Mouse (Mus musculus): ENCODE measurements around the gene Cdk5r1.

The Cdk5r1 gene

GRCm38 (mm10) chr11:80481409-80482050 is 4.7 kb downstream of the Cdk5r1 start:
- DNase-seq, result no peak

DNA sequence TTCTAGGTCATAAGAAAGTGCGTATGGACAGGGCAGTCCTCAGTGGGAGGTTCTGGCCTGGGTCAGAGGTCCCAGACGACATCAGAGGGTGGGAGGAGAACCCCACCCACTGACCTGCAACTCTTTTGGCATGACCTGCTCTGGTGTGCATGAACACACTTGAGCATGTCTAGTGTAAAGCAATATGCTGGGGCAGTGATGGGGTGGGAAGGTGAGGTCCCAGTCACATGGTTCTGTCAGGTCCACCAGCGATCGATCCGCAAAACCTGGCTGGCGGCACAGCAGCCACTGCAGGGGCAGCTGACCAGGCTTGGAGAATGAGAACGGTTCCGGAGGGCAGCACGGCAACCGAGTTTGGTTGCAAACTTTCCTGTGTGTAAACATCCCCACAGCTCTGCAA is 5.5 kb downstream of the Cdk5r1 start:
- DNase-seq, result no peak

DNA sequence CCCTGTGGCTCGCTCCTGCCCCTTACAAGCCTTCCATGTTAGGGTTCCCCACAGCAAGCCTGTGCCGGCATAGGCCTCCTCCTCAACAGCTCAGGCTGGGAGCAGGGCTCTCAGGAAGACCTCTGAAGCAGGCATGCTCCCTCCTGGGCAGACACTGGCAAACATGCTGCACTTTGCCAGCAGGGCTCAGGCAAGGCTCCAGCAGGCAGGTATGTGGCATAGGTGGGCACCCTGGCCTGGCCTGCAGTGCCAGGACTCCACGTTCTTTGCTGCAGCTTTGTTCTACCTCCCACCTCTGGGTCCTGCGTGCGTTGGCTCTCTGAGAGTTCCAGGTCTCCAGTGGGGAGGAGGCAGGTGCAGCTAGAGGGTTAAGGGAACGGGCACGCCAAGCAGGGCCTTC is 6.1 kb downstream of the Cdk5r1 start:
- DNase-seq, result no peak

DNA sequence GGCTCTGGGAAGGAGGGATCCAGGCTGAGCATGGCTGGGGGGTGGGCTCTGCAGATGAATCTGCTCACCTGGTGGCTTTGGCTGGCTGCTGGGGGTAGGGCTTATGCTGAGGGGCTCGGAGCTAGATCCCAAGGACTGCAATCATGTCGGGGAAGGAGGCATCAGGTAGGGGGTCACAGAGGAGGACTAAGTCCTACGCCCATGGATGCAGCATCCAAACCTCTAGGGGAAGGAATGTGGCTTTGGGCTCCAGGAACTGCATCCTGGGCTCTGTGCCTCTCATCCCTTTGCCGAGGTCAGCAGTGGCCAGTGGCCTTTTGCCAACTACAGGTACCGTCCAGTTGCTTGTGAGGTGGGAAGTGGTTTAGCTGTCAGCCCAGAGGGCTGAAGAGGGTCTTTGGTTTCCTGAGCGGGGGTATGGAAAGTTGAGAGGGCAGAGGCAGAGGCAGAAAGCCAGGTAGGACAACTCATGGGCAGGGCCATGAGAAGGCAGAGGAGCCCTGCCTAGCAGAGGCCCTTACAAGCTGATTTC is 6.8 kb downstream of the Cdk5r1 start:
- no peak for DNase-seq

- no peak for DNase-seq
Observed at GRCm38 (mm10) chr11:80484191-80484791, 7.5 kb downstream of the Cdk5r1 start.

DNA sequence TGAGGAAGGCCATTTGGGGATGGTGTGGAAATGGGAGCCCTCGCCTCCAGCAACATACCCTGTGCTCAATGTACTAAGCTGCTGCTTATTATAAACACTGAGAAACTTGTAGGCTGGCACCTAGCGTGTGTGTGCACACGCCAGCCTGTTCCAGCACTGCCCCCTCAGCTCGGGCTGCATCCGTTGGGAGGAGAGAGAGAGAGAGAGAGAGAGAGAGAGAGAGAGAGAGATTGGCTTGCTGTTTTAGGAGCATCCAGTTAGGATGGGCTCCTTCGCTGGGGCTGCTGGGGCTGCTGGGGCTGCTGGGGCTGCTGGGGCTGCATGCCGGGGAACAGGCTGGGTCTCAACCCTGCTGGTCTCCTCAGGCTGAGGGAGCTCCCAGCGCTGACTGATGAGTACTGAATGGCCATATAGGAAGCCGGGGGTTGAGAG is 8.3 kb downstream of the Cdk5r1 start:
- peak; percentile 13 for DNase-seq

DNA sequence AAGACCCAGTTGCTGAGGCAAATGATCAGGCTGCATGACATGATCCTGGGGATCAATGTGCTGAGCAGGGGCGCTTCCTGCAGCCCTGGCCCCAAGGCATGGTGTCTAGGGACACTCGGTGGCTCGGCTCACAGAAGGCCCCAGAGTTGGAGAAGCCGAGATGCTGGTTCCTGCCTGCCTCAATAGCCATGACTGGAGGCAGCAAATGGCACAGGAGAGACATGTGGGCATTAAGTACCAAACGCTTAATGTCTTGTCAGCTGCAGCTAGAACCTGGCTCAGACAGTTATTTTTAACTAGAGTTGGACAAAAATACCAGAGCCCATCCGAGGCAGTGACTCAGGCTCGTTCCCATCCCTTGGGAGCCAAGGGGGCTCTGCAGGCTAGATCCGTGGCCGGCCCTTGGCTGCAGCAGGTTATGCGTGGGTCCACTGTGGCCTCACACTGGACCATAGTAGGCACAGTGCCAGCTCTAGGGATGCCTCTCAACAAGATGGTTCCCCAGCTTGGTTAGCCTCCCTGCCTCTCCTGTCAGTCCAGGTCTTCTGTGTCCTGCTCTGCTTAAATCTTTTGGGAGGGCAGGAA is 8.9 kb downstream of the Cdk5r1 start:
- no peak for DNase-seq

GRCm38 (mm10) chr11:80487904-80488587 is 11.2 kb downstream of the Cdk5r1 start:
- DNase-seq, result peak; percentile 10

DNA sequence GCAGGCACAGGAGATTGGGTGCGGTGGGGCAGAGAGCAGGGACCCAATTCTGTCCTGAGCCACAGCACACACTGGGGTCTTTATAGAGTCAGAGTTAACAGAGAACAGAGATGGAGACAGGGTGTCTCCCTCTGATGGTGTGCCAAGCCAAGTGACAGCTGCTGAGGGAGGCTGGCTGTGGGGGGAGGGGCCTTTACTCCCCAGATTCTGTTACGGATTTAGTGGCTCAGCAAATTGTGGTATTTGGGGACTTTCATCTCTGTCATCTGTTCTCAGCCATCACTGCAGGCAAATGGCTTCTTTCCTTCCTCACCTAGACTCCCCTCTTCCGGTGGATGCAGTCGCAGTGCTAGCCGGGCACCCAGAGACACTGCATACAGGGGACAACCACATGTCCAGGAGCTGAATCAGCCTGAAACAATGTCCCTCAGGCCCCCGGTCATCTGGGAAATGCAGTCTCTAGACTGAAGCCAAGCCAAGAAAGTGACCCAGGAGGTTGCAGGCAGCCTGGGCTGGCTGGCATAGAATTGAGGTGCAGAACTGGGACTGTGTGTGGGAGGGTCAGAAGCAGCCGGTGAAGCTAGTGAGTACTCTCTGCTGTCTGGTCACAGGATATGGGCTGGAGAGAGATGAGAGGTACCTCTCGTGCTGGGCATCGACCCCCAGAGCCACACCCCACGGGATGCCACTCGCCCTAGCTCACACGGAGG is 12.5 kb downstream of the Cdk5r1 start:
- peak; percentile 71 for DNase-seq

- DNase-seq, result peak; percentile 54
Observed at GRCm38 (mm10) chr11:80489882-80490196, 13.0 kb downstream of the Cdk5r1 start.

DNA sequence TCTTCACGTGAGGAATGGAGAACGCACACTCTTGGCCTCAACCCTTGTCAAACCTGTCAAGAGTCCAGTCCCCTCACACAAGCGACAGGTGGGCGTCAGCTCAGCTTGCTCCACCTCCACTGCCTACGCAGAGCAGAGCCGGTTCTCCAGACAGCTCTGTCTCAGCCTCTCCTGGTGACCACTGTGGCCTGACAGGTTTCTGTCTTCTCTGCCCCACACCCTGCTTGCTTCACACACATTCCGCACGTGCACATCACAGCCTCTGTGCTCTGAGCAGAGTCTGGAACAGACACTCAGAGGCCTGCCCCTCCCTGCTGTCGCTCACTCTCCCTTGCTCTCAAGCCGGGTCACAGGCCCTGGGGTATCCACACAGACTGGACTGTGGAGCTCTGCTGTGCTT is 14.0 kb downstream of the Cdk5r1 start:
- peak; percentile 9 for DNase-seq

DNA sequence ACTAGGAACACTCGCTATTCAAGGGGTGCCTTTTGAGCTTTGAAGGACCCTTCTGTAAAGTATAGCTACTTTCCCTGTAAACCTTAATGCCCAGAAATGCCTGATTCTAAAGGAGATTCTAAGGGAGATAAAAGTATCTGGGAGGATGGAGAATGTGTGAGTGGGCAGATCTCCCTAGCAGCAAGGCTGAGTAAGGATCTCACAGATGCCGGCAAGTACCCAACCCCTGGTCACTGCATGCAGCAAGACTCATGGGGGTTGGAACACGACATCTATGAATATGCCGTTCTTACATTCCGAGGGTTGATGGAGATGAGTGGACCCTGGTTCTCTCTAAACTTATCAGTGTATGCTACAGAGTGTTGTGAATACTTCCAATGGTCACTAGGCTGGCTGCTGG is 16.4 kb downstream of the Cdk5r1 start:
- no peak for DNase-seq

DNA sequence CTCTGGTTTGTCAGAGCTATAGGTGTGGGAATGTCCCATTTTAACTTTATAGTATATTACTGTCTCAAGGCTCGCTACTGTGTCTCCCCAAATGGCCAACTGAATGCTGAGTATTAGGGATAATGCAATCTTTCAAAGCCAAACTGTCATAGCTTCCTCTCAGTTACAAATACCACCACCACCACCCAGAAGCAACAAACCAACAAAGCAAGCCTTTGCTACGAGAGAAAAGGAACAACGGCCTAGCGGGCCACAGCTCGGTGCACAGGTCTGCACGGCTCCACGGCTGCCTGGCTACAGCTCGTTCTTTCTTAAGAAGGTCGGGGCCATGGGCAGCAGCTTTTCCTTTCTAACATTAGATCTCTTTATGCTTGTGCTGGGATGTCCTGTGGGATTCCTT is 18.0 kb downstream of the Cdk5r1 start:
- DNase-seq, result peak; percentile 13

DNA sequence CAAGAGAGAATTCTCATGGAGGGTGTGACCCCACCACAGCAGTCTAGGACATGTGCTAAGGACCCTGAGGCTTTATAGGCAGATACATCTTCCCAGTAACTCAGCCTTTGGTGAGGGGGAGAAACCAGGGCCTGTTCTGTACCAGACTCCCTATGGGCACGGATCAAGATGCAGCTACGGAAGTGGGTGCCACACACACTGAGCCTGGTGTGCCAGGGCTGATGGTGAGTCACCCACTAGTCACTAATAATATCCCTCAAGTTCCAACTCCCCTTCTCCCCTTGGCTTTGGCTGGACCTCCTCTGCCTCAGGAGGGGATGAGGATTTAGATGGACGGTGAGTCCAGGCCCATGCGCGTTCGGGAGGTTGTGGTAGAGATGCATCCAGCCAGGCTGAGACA is 19.1 kb downstream of the Cdk5r1 start:
- no peak for DNase-seq

GRCm38 (mm10) chr11:80496640-80497039 is 19.8 kb downstream of the Cdk5r1 start:
- DNase-seq, result no peak

DNA sequence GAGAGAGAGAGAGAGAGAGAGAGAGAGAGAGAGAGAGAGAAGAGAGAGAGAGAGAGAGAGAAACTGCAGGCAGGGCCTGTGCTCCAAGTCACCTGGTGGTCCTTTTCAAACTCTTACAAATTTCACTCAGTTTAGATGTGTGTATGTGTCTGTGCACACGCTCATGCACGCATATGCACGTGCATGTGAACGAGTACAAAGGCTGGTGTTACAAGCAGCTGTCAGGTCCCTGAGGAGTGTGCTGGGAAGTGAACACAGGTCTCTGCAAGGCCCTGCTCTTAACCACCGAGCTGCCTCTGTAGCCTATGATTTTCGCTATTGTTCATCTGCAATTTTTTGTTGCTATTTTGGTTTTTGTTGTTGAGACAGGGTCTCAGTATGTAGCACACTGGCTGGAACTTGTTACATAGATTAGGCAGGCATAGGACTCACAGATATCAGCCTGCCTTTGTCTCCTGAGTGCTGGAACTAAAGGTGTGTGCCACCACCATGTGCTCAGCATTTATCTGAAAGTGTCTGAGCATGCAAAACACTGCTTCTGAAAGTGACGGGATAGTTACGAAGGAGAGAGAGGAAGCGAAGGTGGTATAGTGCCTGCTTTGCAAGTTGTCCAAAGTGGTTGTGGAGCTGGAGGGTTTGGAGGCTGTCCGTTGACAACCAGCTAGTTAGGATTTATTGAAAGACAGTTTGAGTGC is 20.5 kb downstream of the Cdk5r1 start:
- DNase-seq, result no peak

GRCm38 (mm10) chr11:80498328-80499070 is 21.7 kb downstream of the Cdk5r1 start:
- no peak for DNase-seq

- no peak for DNase-seq
Observed at GRCm38 (mm10) chr11:80499550-80499952, 22.7 kb downstream of the Cdk5r1 start.

GRCm38 (mm10) chr11:80503281-80503680 is 26.5 kb downstream of the Cdk5r1 start:
- no peak for DNase-seq

- peak; percentile 73 for DNase-seq
Observed at GRCm38 (mm10) chr11:80503726-80504452, 27.1 kb downstream of the Cdk5r1 start.

Measured in thymus, postnatal 4 days (tissue).